11 mouse cellular contexts compared by ENCODE assay signal in the genomic region with DNA sequence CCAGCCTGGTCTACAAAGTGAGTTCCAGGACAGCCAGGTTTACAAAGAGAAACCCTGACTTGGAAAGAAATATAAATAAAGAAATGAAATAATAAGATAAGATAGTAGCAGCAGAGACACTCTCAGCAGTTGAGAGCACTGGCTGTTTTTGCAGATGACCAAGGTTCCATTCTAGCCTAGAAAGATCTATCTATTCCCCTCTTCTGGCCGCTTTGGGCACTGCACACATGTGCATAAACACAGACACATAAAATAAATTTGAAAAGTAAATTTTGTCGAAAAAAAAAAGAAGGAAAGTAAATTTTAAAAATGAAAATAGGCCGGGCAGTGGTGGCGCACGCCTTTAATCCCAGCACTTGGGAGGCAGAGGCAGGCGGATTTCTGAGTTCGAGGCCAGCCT. TPM values are rescaled to one million over a fixed set of nuclear protein-coding genes. Genes with fewer than 3 reads are reported as not detected.
DNase-seq lines count a peak whose midpoint lies in the region; ATAC-seq and TF ChIP-seq lines count a peak whose summit lies in the region.
"Had no signal": no experiment of that assay in that cellular context is flagged by ENCODE, and none has a peak within 500 bp of the region (broad histone marks: within the 10 kb centered on the region; RNA-seq: fewer than 3 reads in every experiment).

No protein-coding gene starts in this region.

- peak overlapping the region in 1 of 2 experiments; percentile 44; a peak in 1 of 4 replicates for H3K4me3 ChIP-seq in MEL (ENCODE audit: control insufficient read depth in 1 of 2, insufficient read depth in 1 of 2, low read depth in 2 of 2, low read length in 2 of 2)
- no peak overlapping the region for H3K4me3 ChIP-seq in liver, postnatal 0 days (ENCODE audit: low read depth, low read length)

- no peak for TF ChIP-seq EP300 in MEL (IDR thresholded peaks at IDR 0.05; ENCODE audit: low read depth in 1 of 2, low read length in 2 of 2)
- no peak for TF ChIP-seq EP300 in liver, postnatal 0 days (IDR thresholded peaks at IDR 0.05; ENCODE audit: low read depth)

- no peaks in the 10 kb centered on the region for H3K36me3 ChIP-seq in MEL (ENCODE audit: control insufficient read depth in 1 of 2, insufficient read depth in 2 of 2, low read length in 2 of 2)
- 0 out of 2 replicates have a peak, but pooled peaks cover 5% of the 10 kb centered on the region for H3K36me3 ChIP-seq in liver, postnatal 0 days (replicated peaks; ENCODE audit: insufficient read depth, low read length)

- TF ChIP-seq POLR2A in MEL (IDR thresholded peaks at IDR 0.05; ENCODE audit: control insufficient read depth in 1 of 2, insufficient read depth in 1 of 2, low read depth in 1 of 2, low read length in 2 of 2, poor library complexity in 1 of 2): no peak

- H3K79me2 ChIP-seq in MEL (ENCODE audit: control insufficient read depth, insufficient read depth, low read length, poor library complexity): no peaks in the 10 kb centered on the region; the same call in 1 of the 2 replicates

- no peaks in the 10 kb centered on the region for H3K27me3 ChIP-seq in MEL (ENCODE audit: control insufficient read depth in 1 of 2, insufficient read depth in 2 of 2, low read length in 2 of 2)
- H3K27me3 ChIP-seq in liver, postnatal 0 days (ENCODE audit: insufficient read depth, low read length): no peaks in the 10 kb centered on the region

- H3K4me1 ChIP-seq in MEL (ENCODE audit: control insufficient read depth in 1 of 2, insufficient read depth in 2 of 2, low read length in 2 of 2): no peaks in the 10 kb centered on the region
- H3K4me1 ChIP-seq in liver, postnatal 0 days (ENCODE audit: insufficient read depth): peaks cover 5% of the 10 kb centered on the region; the same call in 1 of the 2 replicates

- H3K9ac ChIP-seq in MEL (ENCODE audit: control insufficient read depth, low read depth, low read length, poor library complexity, severe bottlenecking): no peak overlapping the region
- H3K9ac ChIP-seq in liver, postnatal 0 days (replicated peaks): no peak overlapping the region

- no peak overlapping the region for H3K4me2 ChIP-seq in liver, postnatal 0 days (ENCODE audit: low read depth, low read length)

- DNase-seq in cerebellum, postnatal 14 days: peak; percentile 55 to 76
- no peak for DNase-seq in cerebellum, adult 11-12 months
- DNase-seq in left cerebral cortex, postnatal 4 days: peak; percentile 30
- DNase-seq in left cerebral cortex, adult 8-10 months (ENCODE audit: low spot score in 2 of 2): no peak
- peak; percentile 66 for DNase-seq in MEL (ENCODE audit: low read depth, low spot score)
- DNase-seq in liver, postnatal 0 days: peak; percentile 40
- no peak for DNase-seq in right cerebral cortex, adult 18-20 months
- no peak for DNase-seq in spleen, adult 12 weeks (ENCODE audit: low spot score)

- 75% methylated on average over 7 of the region's 7 CpGs for WGBS in liver, postnatal 0 days (ENCODE audit: insufficient replicate concordance)

- TF ChIP-seq CTCF in MEL (IDR thresholded peaks at IDR 0.05 in 2 of 3, conservative IDR thresholded peaks at IDR 0.05 in 1 of 3; ENCODE audit: control insufficient read depth in 1 of 3, insufficient read depth in 1 of 3, low read depth in 2 of 3, low read length in 3 of 3, poor library complexity in 1 of 3, severe bottlenecking in 1 of 3): peak in 2 of 3 experiments; percentile 27 to 48; a peak in 4 of 6 replicates
- peak; percentile 49 for TF ChIP-seq CTCF in liver, postnatal 0 days (IDR thresholded peaks at IDR 0.05; ENCODE audit: low read depth)

- peak; percentile 25 for TF ChIP-seq RAD21 in MEL (IDR thresholded peaks at IDR 0.05; ENCODE audit: low read depth, low read length)

- no peaks in the 10 kb centered on the region for H3K9me3 ChIP-seq in MEL (replicated peaks; ENCODE audit: insufficient read depth, low read length)
- no peaks in the 10 kb centered on the region for H3K9me3 ChIP-seq in liver, postnatal 0 days (ENCODE audit: low read length)
- H3K9me3 ChIP-seq: G1E had no signal

- no peak overlapping the region for H3K27ac ChIP-seq in MEL (ENCODE audit: control insufficient read depth, low read depth, low read length)
- H3K27ac ChIP-seq in liver, postnatal 0 days (ENCODE audit: low read depth): no peak overlapping the region

- intact Hi-C loops in left cerebral cortex, postnatal 4 days (cut with DNase I): loop anchor here (5.0 kb wide), 1 partner anchor 34 kb away; no protein-coding TSS in a partner anchor

- ATAC-seq in liver, postnatal 0 days: no peak

TF ChIP-seq in MEL, 35 proteins besides CTCF, POLR2A, EP300 and RAD21:
- TF ChIP-seq ZC3H11A (IDR thresholded peaks at IDR 0.05; ENCODE audit: low read depth, low read length) (no peak), HCFC1 (IDR thresholded peaks at IDR 0.05; ENCODE audit: low read depth, low read length) (no peak), SMC3 (IDR thresholded peaks at IDR 0.05; ENCODE audit: low read depth, low read length) (peak; percentile 41), ZKSCAN1 (IDR thresholded peaks at IDR 0.05; ENCODE audit: low read depth, low read length) (no peak), MYB (IDR thresholded peaks at IDR 0.05; ENCODE audit: low read depth, low read length) (no peak)

RNA-seq across cellular contexts. Expression of a gene that starts 1.0 kb away (rescaled TPM):
- total RNA-seq in left cerebral cortex, postnatal 4 days (2021): 10 to 100 TPM; 57.8 to 59.8 TPM
- 10 to 100 TPM; 53.9 to 58.9 (median 56.4) TPM for total RNA-seq in left cerebral cortex, adult 8-10 months (2022)
- 14.8 and 19.5 TPM in 2 replicates for total RNA-seq in MEL (2012; rRNA removed)
- 10 to 100 TPM in 1 of 2 experiments, not detected in 1; 15.6 TPM for polyA plus RNA-seq in MEL (2012; ENCODE audit: insufficient read depth in 1 of 2, insufficient read length in 2 of 2, low read depth in 1 of 2, low replicate concordance in 2 of 2, missing spikeins in 1 of 2)
- 4.6 and 4.7 TPM in 2 replicates for polyA plus RNA-seq in liver, postnatal 0 days (2015; fragmentation: Nextera tagmentation; extraction: Ambion mirVana)

RNA-seq across cellular contexts. Expression of a gene that starts 10.8 kb away (rescaled TPM):
- total RNA-seq in left cerebral cortex, postnatal 4 days (2021): 100 to 1,000 TPM; 104 to 111 TPM
- 100 to 1,000 TPM; 115 to 131 (median 118) TPM for total RNA-seq in left cerebral cortex, adult 8-10 months (2022)
- total RNA-seq in MEL (2012; rRNA removed): not detected in 2 replicates
- under 1 TPM in 1 of 2 experiments, not detected in 1; 0.04 TPM for polyA plus RNA-seq in MEL (2012; ENCODE audit: insufficient read depth in 1 of 2, insufficient read length in 2 of 2, low read depth in 1 of 2, low replicate concordance in 2 of 2, missing spikeins in 1 of 2)
- not detected in 2 replicates for polyA plus RNA-seq in liver, postnatal 0 days (2015; fragmentation: Nextera tagmentation; extraction: Ambion mirVana)
- total RNA-seq: common myeloid progenitor, adult 5-6 weeks; heart, postnatal 25 days had no signal

RNA-seq across cellular contexts. Expression of a gene that starts 21.5 kb away (rescaled TPM):
- 100 to 1,000 TPM in 1 of 2 experiments, 10 to 100 TPM in 1; 96.7 to 106 TPM for total RNA-seq in left cerebral cortex, postnatal 4 days (2021)
- 100 to 1,000 TPM; 204 to 252 (median 224) TPM for total RNA-seq in left cerebral cortex, adult 8-10 months (2022)
- 0.92 and 1.3 TPM in 2 replicates for total RNA-seq in MEL (2012; rRNA removed)
- polyA plus RNA-seq in MEL (2012; ENCODE audit: insufficient read depth in 1 of 2, insufficient read length in 2 of 2, low read depth in 1 of 2, low replicate concordance in 2 of 2, missing spikeins in 1 of 2): 1 to 10 TPM in 1 of 2 experiments, not detected in 1; 6.2 TPM
- 1.3 TPM in 2 replicates for polyA plus RNA-seq in liver, postnatal 0 days (2015; fragmentation: Nextera tagmentation; extraction: Ambion mirVana)

RNA-seq across cellular contexts. Expression of a gene that starts 23.7 kb away (rescaled TPM):
- total RNA-seq in left cerebral cortex, postnatal 4 days (2021): 100 to 1,000 TPM; 193 to 199 TPM
- 100 to 1,000 TPM; 165 to 176 (median 169) TPM for total RNA-seq in left cerebral cortex, adult 8-10 months (2022)
- total RNA-seq in MEL (2012; rRNA removed): 100 and 101 TPM in 2 replicates
- polyA plus RNA-seq in MEL (2012; ENCODE audit: insufficient read depth in 1 of 2, insufficient read length in 2 of 2, low read depth in 1 of 2, low replicate concordance in 2 of 2, missing spikeins in 1 of 2): 1,000 to 10,000 TPM in 1 of 2 experiments, 100 to 1,000 TPM in 1; 152 to 1,019 TPM
- 50.2 and 50.6 TPM in 2 replicates for polyA plus RNA-seq in liver, postnatal 0 days (2015; fragmentation: Nextera tagmentation; extraction: Ambion mirVana)

RNA-seq across cellular contexts. Expression of a gene that starts 33.6 kb away (rescaled TPM):
- 10 to 100 TPM; 53.6 to 56.5 TPM for total RNA-seq in left cerebral cortex, postnatal 4 days (2021)
- total RNA-seq in left cerebral cortex, adult 8-10 months (2022): 10 to 100 TPM; 37.2 to 47.4 (median 43.3) TPM
- total RNA-seq in MEL (2012; rRNA removed): 121 and 126 TPM in 2 replicates
- 100 to 1,000 TPM in 1 of 2 experiments, 10 to 100 TPM in 1; 75.7 to 113 TPM for polyA plus RNA-seq in MEL (2012; ENCODE audit: insufficient read depth in 1 of 2, insufficient read length in 2 of 2, low read depth in 1 of 2, low replicate concordance in 2 of 2, missing spikeins in 1 of 2)
- 7.4 and 8.1 TPM in 2 replicates for polyA plus RNA-seq in liver, postnatal 0 days (2015; fragmentation: Nextera tagmentation; extraction: Ambion mirVana)

Comparison
In these comparisons a context has a peak if more than half of its experiments do, and no peak if none do; other contexts are left out.
1. DNase-seq: peak in cerebellum, postnatal 14 days (2 of 2), left cerebral cortex, postnatal 4 days (single experiment), MEL (single experiment) and liver, postnatal 0 days (single experiment); none in cerebellum, adult 11-12 months (single experiment), left cerebral cortex, adult 8-10 months (0 of 2), right cerebral cortex, adult 18-20 months (single experiment) and spleen, adult 12 weeks (single experiment).
2. RNA of a gene that starts 10.8 kb away (total RNA-seq): 115 to 131 TPM in left cerebral cortex, adult 8-10 months and 104 to 111 TPM in left cerebral cortex, postnatal 4 days; not detected in MEL; every median in the first group is over 100 times any median in the second.
3. RNA of a gene that starts 21.5 kb away (total RNA-seq): 204 to 252 TPM in left cerebral cortex, adult 8-10 months and 96.7 to 106 TPM in left cerebral cortex, postnatal 4 days; 0.92 to 1.3 TPM in MEL; every median in the first group is over 10 times any median in the second.